Mouse (Mus musculus): ENCODE data around the gene Cntn4.

- TF ChIP-seq GATA1 (IDR thresholded peaks at IDR 0.05; ENCODE audit: low read length): no peak
- no peak for TF ChIP-seq TAL1 (IDR thresholded peaks at IDR 0.05; ENCODE audit: low read length)
Observed at GRCm38 (mm10) chr6:106097856-106098255, 420.4 kb downstream of the Cntn4 start.
